Mouse (Mus musculus): ENCODE results near the gene Ubap2l. TPM values are rescaled to one million over a fixed set of nuclear protein-coding genes. Genes with fewer than 3 reads are reported as not detected.

The Ubap2l gene
- polyA plus RNA-seq, 1 experiment from 2014 or later: 236 TPM

GRCm38 (mm10) chr3:90086068-90086467 lies 33.6 kb upstream of the Ubap2l start:
- Histone ChIP-seq H3K27ac (ENCODE audit: low read depth) (no peak overlapping the region), H3K9ac (no peak overlapping the region), H3K27me3 (ENCODE audit: insufficient read depth, low read length) (no peaks in the 10 kb centered on the region), H3K36me3 (ENCODE audit: insufficient read depth) (peaks cover 62% of the 10 kb centered on the region), H3K4me3 (ENCODE audit: low read depth, low read length) (no peak overlapping the region), H3K4me1 (ENCODE audit: insufficient read depth) (peaks cover 27% of the 10 kb centered on the region), H3K4me2 (no peak overlapping the region), H3K9me3 (ENCODE audit: low read depth, low read length) (no peaks in the 10 kb centered on the region)
- ATAC-seq (ENCODE audit: insufficient read depth): no peak
- DNase-seq: no peak
- no peak for TF ChIP-seq CTCF (IDR thresholded peaks at IDR 0.05; ENCODE audit: low read depth)
- WGBS: 76% methylated on average over 5 of the region's 5 CpGs

DNA sequence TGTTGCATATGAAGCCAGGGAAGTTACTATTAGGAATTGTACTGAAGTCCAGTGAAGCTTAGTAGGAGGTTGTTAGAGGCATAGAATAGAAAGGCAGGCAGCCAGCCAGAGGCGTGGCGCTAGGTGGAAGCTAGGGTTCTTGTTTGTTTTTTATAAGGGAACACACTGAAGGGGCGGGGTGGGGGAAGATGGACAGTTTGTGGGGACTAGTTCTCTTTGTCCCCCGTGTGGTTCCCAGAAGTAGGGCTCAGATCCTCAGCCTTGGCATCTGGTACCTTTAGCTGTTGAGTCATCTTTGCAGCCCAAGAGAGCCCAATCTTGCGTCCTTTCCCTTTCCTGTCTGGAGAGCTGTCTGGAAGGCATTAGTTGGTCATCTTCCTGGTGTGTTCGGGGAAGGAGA lies 32.9 kb upstream of the Ubap2l start:
- no peak overlapping the region for H3K4me3 ChIP-seq (ENCODE audit: low read depth, low read length)
- peaks cover 27% of the 10 kb centered on the region for H3K4me1 ChIP-seq (ENCODE audit: insufficient read depth)
- no peaks in the 10 kb centered on the region for H3K27me3 ChIP-seq (ENCODE audit: insufficient read depth, low read length)
- H3K9ac ChIP-seq: no peak overlapping the region
- ATAC-seq (ENCODE audit: insufficient read depth) (no peak), DNase-seq (no peak)
- TF ChIP-seq CTCF (IDR thresholded peaks at IDR 0.05; ENCODE audit: low read depth): no peak
- H3K36me3 ChIP-seq (ENCODE audit: insufficient read depth): peaks cover 54% of the 10 kb centered on the region
- no peak overlapping the region for H3K4me2 ChIP-seq
- no peaks in the 10 kb centered on the region for H3K9me3 ChIP-seq (ENCODE audit: low read depth, low read length)
- H3K27ac ChIP-seq (ENCODE audit: low read depth): no peak overlapping the region
- 74% methylated on average over 6 of the region's 6 CpGs for WGBS

DNA sequence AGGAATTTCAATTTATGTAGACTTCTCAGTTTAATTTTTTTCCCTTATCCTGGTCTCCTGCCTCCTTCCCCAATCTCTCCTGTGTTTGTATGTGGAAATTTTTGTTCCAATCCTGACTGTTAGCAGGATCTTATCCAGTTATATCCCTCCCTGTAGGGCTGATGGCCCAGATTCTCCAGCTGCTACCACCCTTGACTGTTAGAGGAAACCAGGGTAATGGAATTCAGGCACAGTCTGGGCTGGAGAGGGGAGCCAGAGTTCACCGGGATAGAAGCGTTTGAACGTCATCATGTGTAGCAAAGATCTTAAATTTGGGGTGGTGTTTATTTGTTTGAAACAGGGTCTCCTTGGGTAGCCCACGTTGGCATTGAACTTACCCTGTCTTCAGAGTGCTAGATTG lies 32.4 kb upstream of the Ubap2l start:
- H3K4me1 ChIP-seq (ENCODE audit: insufficient read depth): peaks cover 27% of the 10 kb centered on the region
- H3K9me3 ChIP-seq (ENCODE audit: low read depth, low read length): no peaks in the 10 kb centered on the region
- ATAC-seq (ENCODE audit: insufficient read depth) (no peak), DNase-seq (no peak)
- peaks cover 49% of the 10 kb centered on the region for H3K36me3 ChIP-seq (ENCODE audit: insufficient read depth)
- H3K4me2 ChIP-seq: no peak overlapping the region
- H3K27ac ChIP-seq (ENCODE audit: low read depth): no peak overlapping the region
- H3K9ac ChIP-seq: no peak overlapping the region
- TF ChIP-seq CTCF (IDR thresholded peaks at IDR 0.05; ENCODE audit: low read depth): no peak
- no peak overlapping the region for H3K4me3 ChIP-seq (ENCODE audit: low read depth, low read length)
- H3K27me3 ChIP-seq (ENCODE audit: insufficient read depth, low read length): no peaks in the 10 kb centered on the region
- WGBS: 61% methylated on average over 4 of the region's 4 CpGs

DNA sequence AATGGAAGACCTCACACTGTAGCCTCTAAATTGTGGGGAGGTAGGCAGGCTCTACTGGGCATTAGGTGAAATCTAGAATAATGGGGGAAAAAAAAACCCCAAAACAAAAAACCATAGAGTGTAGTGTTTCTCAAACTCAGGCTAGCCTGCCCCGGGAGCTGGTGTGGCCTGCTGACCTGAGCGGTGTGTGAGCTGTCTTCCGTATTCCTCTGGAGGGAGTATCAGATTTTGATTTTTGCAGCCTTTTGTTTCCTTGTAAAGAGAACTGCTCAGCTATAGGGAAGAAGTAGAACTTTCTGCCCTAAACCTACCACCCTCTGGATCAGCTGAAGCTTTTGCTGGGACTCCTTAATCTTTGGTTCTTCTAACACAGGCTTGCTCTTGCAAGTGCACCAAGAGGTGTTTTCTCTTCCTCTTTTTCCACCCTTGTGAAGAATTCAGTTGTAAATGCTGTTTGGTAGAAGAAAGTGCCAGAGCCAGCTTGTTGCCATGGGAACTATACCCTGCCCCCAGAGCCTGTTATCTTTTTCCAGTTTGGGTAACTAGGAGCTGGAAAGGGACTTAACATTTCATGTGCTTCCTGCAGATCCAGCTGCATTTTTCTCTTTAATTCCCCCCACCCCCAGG lies 31.4 kb upstream of the Ubap2l start:
- Histone ChIP-seq H3K4me1 (ENCODE audit: insufficient read depth) (peaks cover 27% of the 10 kb centered on the region), H3K4me2 (peak overlapping the region; percentile 77)
- ATAC-seq (ENCODE audit: insufficient read depth): no peak

GRCm38 (mm10) chr3:90083034-90083433 lies 30.6 kb upstream of the Ubap2l start:
- TF ChIP-seq CTCF (IDR thresholded peaks at IDR 0.05; ENCODE audit: low read depth): no peak
- H3K27me3 ChIP-seq (ENCODE audit: insufficient read depth, low read length): no peaks in the 10 kb centered on the region
- H3K4me1 ChIP-seq (ENCODE audit: insufficient read depth): peaks cover 27% of the 10 kb centered on the region
- peak overlapping the region; percentile 77 for H3K4me2 ChIP-seq
- H3K27ac ChIP-seq (ENCODE audit: low read depth): peak overlapping the region; percentile 81
- 28% methylated on average over 5 of the region's 5 CpGs for WGBS
- no peaks in the 10 kb centered on the region for H3K9me3 ChIP-seq (ENCODE audit: low read depth, low read length)
- no peak for ATAC-seq (ENCODE audit: insufficient read depth)
- H3K36me3 ChIP-seq (ENCODE audit: insufficient read depth): peaks cover 31% of the 10 kb centered on the region
- H3K9ac ChIP-seq: peak overlapping the region; percentile 14; the same call in 1 of the 2 replicates
- H3K4me3 ChIP-seq (ENCODE audit: low read depth, low read length): peak overlapping the region; percentile 96
- DNase-seq: peak; percentile 42

More for the DNA sequence above, 31.4 kb upstream of the Ubap2l start:
- no peaks in the 10 kb centered on the region for H3K9me3 ChIP-seq (ENCODE audit: low read depth, low read length)
- WGBS: 14% methylated on average over 3 of the region's 3 CpGs
- DNase-seq: peak; percentile 51
- TF ChIP-seq CTCF (IDR thresholded peaks at IDR 0.05; ENCODE audit: low read depth): no peak
- no peaks in the 10 kb centered on the region for H3K27me3 ChIP-seq (ENCODE audit: insufficient read depth, low read length)
- H3K4me3 ChIP-seq (ENCODE audit: low read depth, low read length): peak overlapping the region; percentile 96; the same call in 1 of the 2 replicates
- H3K36me3 ChIP-seq (ENCODE audit: insufficient read depth): peaks cover 39% of the 10 kb centered on the region
- H3K27ac ChIP-seq (ENCODE audit: low read depth): peak overlapping the region; percentile 81
- no peak overlapping the region for H3K9ac ChIP-seq

DNA sequence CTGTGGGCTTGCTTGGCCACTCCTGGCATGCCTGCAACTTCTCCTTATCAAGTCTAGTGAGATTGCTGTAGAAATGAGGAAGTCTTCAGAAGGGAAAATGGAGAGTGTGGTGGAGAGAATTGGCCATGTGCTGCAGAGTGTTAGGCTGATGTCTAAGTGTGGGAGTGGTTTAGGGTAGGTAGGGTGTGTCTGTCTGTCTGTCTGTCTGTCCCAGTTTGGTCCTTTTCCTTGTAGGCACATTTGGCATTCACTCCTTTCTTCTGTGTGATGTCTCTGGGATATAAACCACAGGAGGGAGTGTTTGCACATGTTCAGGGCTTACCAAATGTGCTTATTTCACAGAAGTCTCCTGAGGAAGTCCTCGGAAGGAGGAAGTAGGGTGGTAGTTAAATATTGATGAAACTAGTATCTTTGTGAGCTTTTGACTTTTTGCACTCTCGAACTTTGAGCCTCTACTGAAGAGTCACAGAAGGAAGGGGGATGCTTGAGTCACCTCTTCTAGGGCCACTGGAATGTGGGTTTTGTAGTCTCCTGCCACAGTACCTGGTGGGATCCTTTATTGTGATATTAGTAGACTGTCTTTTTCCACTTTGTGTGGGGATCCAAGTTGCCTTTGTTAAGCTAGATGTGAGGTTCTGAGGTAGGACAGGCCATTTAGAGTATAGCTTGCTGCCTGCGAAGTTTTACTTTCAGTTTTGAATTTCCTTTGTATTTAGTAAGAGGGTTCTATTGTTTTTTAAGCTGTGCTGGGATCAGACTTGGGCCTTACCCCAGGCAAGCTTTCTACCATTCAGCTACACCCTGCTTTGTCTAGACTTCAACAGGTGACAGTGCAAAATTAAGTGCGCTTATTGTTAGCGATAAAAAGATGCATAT lies 29.2 kb upstream of the Ubap2l start:
- ATAC-seq (ENCODE audit: insufficient read depth) (no peak), DNase-seq (peak; percentile 36)
- 61% methylated on average over 5 of the region's 5 CpGs for whole genome bisulfite sequencing

GRCm38 (mm10) chr3:90080498-90080863 lies 28.1 kb upstream of the Ubap2l start:
- Histone ChIP-seq H3K9me3 (ENCODE audit: low read depth, low read length) (no peaks in the 10 kb centered on the region), H3K4me3 (ENCODE audit: low read depth, low read length) (peak overlapping the region; percentile 96), H3K9ac (peak overlapping the region; percentile 90), H3K4me1 (ENCODE audit: insufficient read depth) (peaks cover 27% of the 10 kb centered on the region), H3K27me3 (ENCODE audit: insufficient read depth, low read length) (no peaks in the 10 kb centered on the region), H3K36me3 (ENCODE audit: insufficient read depth) (peaks cover 8% of the 10 kb centered on the region; the same call in 1 of the 2 replicates), H3K4me2 (peak overlapping the region; percentile 77), H3K27ac (ENCODE audit: low read depth) (peak overlapping the region; percentile 99)
- no peak for TF ChIP-seq CTCF (IDR thresholded peaks at IDR 0.05; ENCODE audit: low read depth)
- WGBS: under 1% methylated on average over 6 of the region's 6 CpGs
- ATAC-seq (ENCODE audit: insufficient read depth) (peak; percentile 2), DNase-seq (no peak)

More for the DNA sequence above, 29.2 kb upstream of the Ubap2l start:
- Histone ChIP-seq H3K9ac (peak overlapping the region; percentile 45), H3K36me3 (ENCODE audit: insufficient read depth) (peaks cover 17% of the 10 kb centered on the region), H3K9me3 (ENCODE audit: low read depth, low read length) (no peaks in the 10 kb centered on the region), H3K4me1 (ENCODE audit: insufficient read depth) (peaks cover 27% of the 10 kb centered on the region), H3K4me3 (ENCODE audit: low read depth, low read length) (peak overlapping the region; percentile 96), H3K27me3 (ENCODE audit: insufficient read depth, low read length) (no peaks in the 10 kb centered on the region), H3K4me2 (peak overlapping the region; percentile 77), H3K27ac (ENCODE audit: low read depth) (peak overlapping the region; percentile 78)
- no peak for TF ChIP-seq CTCF (IDR thresholded peaks at IDR 0.05; ENCODE audit: low read depth)

Data from lung, embryonic 14.5 days (tissue).